Mouse (Mus musculus) spleen, adult 18-20 months (tissue): ENCODE data around the gene Ubtd2.

Source experiments
- DNase-seq, 2 experiments: peaks; one replicate each; pipeline ENCODE4 v3.0.0; 2022; ENCODE audit warnings: mixed read lengths in 2 of 2

Ubtd2 gene

GRCm38 (mm10) chr11:32566184-32566583 is 111.0 kb downstream of the Ubtd2 start:
- DNase-seq: peak in 1 of 2 experiments; percentile 4
